Mouse (Mus musculus) limb, embryonic 13.5 days (tissue): ENCODE measurements around the gene Ssr1. TPM values are rescaled to one million over a fixed set of nuclear protein-coding genes. Genes with fewer than 3 reads are reported as not detected.
A peak's percentile ranks its signal among the peaks of the same experiment; 100 is the strongest.

Source experiments
- ATAC-seq: fragments of 200-750 bp; cut with Nextera tagmentation; 2 replicates; pipeline ENCODE4 v1.8.0; 2017; ENCODE audit warnings: low read depth, moderate number of reproducible peaks, moderate TSS enrichment; ENCODE audit not compliant: low FRiP score
- H3K27ac ChIP-seq: fragments of 300-500 bp; sonication (generic); 2 replicates; pipeline ENCODE4 v1.5.1; 2015; ENCODE audit warnings: inconsistent platforms, mild to moderate bottlenecking, moderate library complexity
- H3K27me3 ChIP-seq: fragments of 300-500 bp; sonication (generic); 2 replicates; pipeline ENCODE4 v1.6.1; 2015; ENCODE audit warnings: mild to moderate bottlenecking, inconsistent platforms
- H3K36me3 ChIP-seq: fragments of 300-500 bp; sonication (generic); 2 replicates; pipeline ENCODE4 v1.6.1; 2015; ENCODE audit warnings: inconsistent platforms, mild to moderate bottlenecking, moderate library complexity
- H3K4me1 ChIP-seq: fragments of 300-500 bp; sonication (generic); 2 replicates; pipeline ENCODE4 v1.6.1; 2015; ENCODE audit warnings: inconsistent platforms
- H3K4me2 ChIP-seq: fragments of 300-500 bp; sonication (generic); replicated peaks from 2 replicates; pipeline ENCODE4 v1.6.1; 2015; ENCODE audit warnings: inconsistent platforms, mild to moderate bottlenecking, moderate library complexity
- H3K4me3 ChIP-seq: fragments of 300-500 bp; sonication (generic); 2 replicates; pipeline ENCODE4 v1.5.1; 2015; ENCODE audit warnings: moderate library complexity, mild to moderate bottlenecking, inconsistent platforms
- H3K9ac ChIP-seq: fragments of 300-500 bp; sonication (generic); 2 replicates; pipeline ENCODE4 v1.6.1; 2015; ENCODE audit warnings: mild to moderate bottlenecking, inconsistent platforms
- H3K9me3 ChIP-seq: fragments of 300-500 bp; sonication (generic); 2 replicates; pipeline ENCODE4 v1.6.1; 2016; ENCODE audit warnings: inconsistent platforms
- WGBS: fragments of 180-500 bp; shearing (Covaris S2); methylation state at CpG from one replicate; pipeline ENCODE4 v1.1.7; 2015; 5-methylcytosine and 5-hydroxymethylcytosine counted together
- polyA plus RNA-seq: library from polyadenylated mRNA; unstranded; fragments of >200 nt; fragmentation: Nextera tagmentation; extraction: Ambion mirVana; gene quantifications from 2 replicates; pipeline ENCODE4 v1.2.1, GENCODE M21; 2015

Ssr1 gene
- polyA plus RNA-seq, 1 experiment from 2014 or later, result 143 TPM

DNA sequence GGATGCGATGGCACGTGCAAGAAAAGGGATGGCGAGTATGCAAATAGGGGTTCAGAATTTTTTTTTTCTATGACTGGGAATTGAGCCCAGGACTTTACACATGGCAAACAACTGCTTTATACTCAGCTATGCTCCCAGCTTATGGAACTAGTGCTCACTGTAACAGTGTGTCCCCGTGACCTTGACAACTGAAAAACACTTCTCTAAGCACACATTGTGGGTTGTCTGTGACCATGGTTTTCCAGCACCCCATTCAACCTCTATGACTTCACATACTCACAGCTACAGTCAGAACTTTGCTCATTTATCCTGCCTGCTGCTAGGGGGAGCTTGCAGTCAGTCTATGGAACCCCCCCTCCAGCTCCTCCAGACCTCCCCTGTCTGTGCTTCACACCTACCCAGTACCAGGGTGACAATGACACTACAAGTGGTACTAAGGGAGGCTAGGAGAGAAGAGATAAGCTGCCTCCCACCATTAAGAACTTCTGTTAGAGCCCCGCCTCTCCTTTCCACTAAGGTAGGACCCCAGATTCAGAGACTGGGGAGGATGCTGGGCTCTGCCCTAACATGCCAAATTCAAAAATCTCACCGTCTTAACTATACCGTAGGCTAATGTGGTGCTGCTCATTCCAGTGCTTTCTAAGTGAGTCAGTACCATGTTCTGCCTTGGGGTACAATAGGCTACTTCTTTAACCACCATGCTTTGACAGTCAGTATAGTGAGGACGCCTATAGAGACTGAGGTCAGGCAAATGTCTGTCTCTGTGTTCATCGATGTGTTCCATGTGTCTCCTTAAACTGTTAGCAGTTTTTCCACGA, 70.2 kb downstream of the Ssr1 start:
- Histone ChIP-seq H3K4me1 (peaks cover 5% of the 10 kb centered on the region; the same call in 1 of the 2 replicates), H3K36me3 (peaks cover 60% of the 10 kb centered on the region), H3K9ac (no peak overlapping the region), H3K27me3 (no peaks in the 10 kb centered on the region), H3K27ac (no peak overlapping the region; the same call in 1 of the 2 replicates), H3K4me3 (no peak overlapping the region), H3K4me2 (no peak overlapping the region), H3K9me3 (no peaks in the 10 kb centered on the region)
- 80% methylated on average over 10 of the region's 10 CpGs for WGBS
- ATAC-seq, result no peak

DNA sequence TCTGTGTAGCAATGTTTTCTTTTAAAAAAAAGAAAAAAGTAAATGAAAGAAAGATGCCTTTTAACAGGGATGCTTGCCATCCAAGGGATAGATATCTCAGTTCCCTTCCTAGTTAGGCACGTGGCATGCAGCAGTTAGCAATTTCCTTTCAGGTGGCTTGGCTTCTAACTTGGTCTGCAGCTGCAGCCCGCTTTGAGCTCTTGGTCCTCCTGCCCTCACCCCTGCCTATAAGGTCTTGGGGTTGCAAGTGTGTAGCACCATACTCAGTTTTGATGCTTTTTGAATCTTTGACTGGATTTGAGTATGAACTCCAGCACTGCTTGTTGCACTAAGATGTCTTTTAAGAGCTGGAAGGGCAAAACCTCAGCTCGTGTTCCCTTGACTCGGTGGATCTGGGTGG, 70.9 kb downstream of the Ssr1 start:
- no peak overlapping the region for H3K27ac ChIP-seq
- no peak for ATAC-seq
- H3K9me3 ChIP-seq, result no peaks in the 10 kb centered on the region
- no peak overlapping the region for H3K4me3 ChIP-seq
- H3K36me3 ChIP-seq, result peaks cover 59% of the 10 kb centered on the region
- no peaks in the 10 kb centered on the region for H3K27me3 ChIP-seq
- no peak overlapping the region for H3K9ac ChIP-seq
- peaks cover 12% of the 10 kb centered on the region for H3K4me1 ChIP-seq
- H3K4me2 ChIP-seq, result no peak overlapping the region
- WGBS, result 80% methylated on average over 4 of the region's 4 CpGs

DNA sequence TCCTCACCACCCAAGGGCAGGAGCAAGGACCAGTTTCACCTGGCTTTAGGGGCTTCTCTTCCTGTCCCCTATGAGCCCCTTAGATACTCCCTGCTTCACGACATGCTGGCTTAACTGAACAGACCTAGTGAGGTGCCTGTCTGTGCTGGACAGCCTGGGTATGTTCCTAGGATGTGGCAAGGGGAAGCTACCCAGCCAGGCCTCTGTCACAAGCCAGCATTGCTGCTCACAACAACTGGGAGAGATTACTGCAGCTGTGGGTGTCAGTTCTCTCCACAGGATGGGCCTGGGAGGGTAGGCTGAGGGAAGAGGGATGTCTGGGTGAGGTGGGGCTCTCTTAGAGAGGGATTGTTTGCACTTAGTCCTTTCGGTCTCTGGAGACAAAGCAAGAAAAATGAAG, 73.3 kb downstream of the Ssr1 start:
- whole genome bisulfite sequencing, result 69% methylated on average over 2 of the region's 2 CpGs
- ATAC-seq, result peak; percentile 76
- Histone ChIP-seq H3K36me3 (peaks cover 68% of the 10 kb centered on the region), H3K4me3 (no peak overlapping the region), H3K4me2 (no peak overlapping the region), H3K9ac (no peak overlapping the region), H3K4me1 (peaks cover 12% of the 10 kb centered on the region), H3K27ac (no peak overlapping the region), H3K9me3 (no peaks in the 10 kb centered on the region), H3K27me3 (no peaks in the 10 kb centered on the region)

DNA sequence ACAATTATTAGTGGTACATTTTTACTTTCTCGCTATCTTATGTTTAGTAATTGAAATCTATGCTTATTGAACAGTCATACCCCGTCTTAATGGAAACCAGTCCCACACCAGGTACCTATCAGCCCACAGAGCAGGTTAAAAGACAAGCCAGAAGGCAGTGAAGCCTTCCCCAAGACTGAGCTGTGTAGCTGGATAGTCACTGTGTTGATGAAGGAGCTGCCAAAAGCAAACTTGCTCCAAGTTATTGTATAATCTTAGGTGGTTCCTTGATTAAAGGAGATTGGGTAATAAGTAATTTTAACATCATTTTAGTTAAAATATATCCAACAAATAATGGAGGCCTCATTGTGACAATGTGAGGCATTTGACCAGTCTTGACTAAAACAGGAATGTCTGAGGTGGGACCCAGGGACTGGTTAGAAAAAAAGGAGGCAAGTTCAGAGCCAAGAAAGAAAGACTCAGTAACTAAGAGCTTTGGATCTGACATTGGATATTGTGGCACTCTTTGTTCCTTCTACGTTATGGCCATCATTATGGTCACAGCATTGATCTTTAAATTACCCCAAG, 74.2 kb downstream of the Ssr1 start:
- ATAC-seq, result no peak
- no peaks in the 10 kb centered on the region for H3K27me3 ChIP-seq
- H3K4me1 ChIP-seq, result peaks cover 12% of the 10 kb centered on the region
- 90% methylated on average over 3 of the region's 3 CpGs for WGBS
- no peak overlapping the region for H3K4me3 ChIP-seq
- H3K9me3 ChIP-seq, result no peaks in the 10 kb centered on the region
- H3K9ac ChIP-seq, result no peak overlapping the region
- H3K36me3 ChIP-seq, result peaks cover 65% of the 10 kb centered on the region
- H3K4me2 ChIP-seq, result no peak overlapping the region
- H3K27ac ChIP-seq, result no peak overlapping the region

DNA sequence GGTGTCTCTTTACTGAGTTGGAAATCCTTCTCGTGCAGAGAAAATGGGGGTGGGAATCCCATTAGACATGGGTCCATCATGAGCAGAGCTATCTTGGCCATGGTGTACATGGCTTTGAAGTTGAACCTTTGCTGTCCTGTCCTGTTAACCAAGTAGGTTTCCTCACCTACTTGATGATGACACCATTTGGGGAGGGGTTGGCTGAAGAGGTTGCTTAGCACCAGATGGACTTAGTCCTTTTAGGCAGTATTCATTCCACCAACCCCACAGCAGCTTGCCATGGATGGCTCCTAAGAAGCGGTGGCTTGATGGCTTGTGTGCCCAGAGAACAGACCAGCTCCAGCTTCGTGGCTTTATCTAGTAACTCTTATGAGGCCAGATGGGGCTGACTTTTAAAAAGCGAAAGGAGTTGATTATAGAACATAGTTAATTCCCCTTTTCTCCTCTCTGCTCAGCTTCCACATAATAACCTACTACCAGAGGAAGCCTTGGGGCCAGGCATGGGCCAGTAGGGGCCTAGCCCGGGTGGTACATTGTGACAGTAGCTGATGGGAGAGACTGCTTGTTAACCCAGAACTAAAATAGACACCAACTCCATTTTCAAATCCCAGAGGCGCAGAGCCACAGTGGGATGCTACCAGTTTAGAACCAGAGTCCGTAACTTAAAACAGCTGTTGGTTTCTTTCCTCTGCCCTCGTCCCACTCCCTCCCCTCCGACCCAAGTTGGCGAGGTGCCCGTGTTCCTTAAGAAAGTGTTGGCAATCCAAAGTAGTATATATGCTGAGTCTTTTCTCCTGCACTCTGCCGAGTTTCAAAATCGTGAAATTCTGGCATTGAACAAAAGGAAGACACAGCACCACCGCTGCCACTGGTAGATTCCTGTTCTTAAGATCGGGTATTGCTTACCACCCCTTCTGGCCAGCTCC, 75.4 kb downstream of the Ssr1 start:
- WGBS, result 75% methylated on average over 15 of the region's 15 CpGs

More for the DNA sequence above, 75.4 kb downstream of the Ssr1 start:
- peaks cover 12% of the 10 kb centered on the region for H3K4me1 ChIP-seq
- H3K9ac ChIP-seq, result no peak overlapping the region
- H3K4me2 ChIP-seq, result no peak overlapping the region
- H3K36me3 ChIP-seq, result peaks cover 60% of the 10 kb centered on the region
- ATAC-seq, result 0 out of 2 replicates have a peak, but pooled peaks have one; percentile 25
- H3K27me3 ChIP-seq, result no peaks in the 10 kb centered on the region
- H3K27ac ChIP-seq, result peak overlapping the region; percentile 40; the same call in 1 of the 2 replicates
- no peak overlapping the region for H3K4me3 ChIP-seq
- H3K9me3 ChIP-seq, result no peaks in the 10 kb centered on the region

Other genes with a start within 250 kb of the Ssr1 start
- gene Rreb1, start 215.8 kb downstream of the Ssr1 start, polyA plus RNA-seq, result 10.0 and 11.4 TPM in 2 replicates
- gene Riok1, start 42.8 kb upstream of the Ssr1 start, polyA plus RNA-seq, result 67.6 and 71.3 TPM in 2 replicates
- 0.92 and 1.3 TPM in 2 replicates for gene Cage1, start 42.9 kb upstream of the Ssr1 start, polyA plus RNA-seq
- gene Dsp, start 157.1 kb upstream of the Ssr1 start, polyA plus RNA-seq, result 7.3 and 7.7 TPM in 2 replicates
- 42.8 and 43.9 TPM in 2 replicates for gene Snrnp48, start 210.7 kb upstream of the Ssr1 start, polyA plus RNA-seq